Mouse (Mus musculus): ENCODE measurements at regions not wholly inside any gene's neighbourhood (a gene's known extent, or its start where the extent isn't known, plus 50 kb on each side); places are given as distances from the start of the nearest gene placed in this dataset.

DNA sequence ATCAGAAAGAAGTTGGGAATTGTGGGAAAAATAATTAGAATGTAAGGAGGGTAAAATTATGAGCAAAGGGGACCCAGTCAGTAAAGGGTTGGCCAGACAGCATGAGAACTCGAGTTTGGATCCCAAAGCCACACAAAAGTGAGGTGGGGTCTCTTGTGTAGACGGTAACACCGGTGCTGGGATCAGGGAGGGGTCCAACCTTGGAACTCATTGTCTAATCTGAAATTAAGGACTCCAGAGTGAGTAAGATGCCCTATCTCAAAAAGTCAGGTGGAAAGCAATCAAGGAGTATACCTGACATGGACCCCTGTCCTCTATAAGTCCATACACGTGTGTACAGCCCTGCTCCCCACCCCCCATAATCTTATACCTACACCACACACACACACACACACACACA is 165.2 kb upstream of the Irf2bp2 start:
- Histone ChIP-seq H3K4me3 (no peak overlapping the region), H3K4me1 (peaks cover 21% of the 10 kb centered on the region), H3K27me3 (no peaks in the 10 kb centered on the region), H3K9ac (no peak overlapping the region), H3K9me3 (no peaks in the 10 kb centered on the region), H3K4me2 (no peak overlapping the region), H3K27ac (no peak overlapping the region), H3K36me3 (no peaks in the 10 kb centered on the region)
- ATAC-seq (ENCODE audit: insufficient number of reproducible peaks, insufficient read depth, low FRiP score, low TSS enrichment, low read depth): no peak
- WGBS: 85% methylated on average over 4 of the region's 4 CpGs

DNA sequence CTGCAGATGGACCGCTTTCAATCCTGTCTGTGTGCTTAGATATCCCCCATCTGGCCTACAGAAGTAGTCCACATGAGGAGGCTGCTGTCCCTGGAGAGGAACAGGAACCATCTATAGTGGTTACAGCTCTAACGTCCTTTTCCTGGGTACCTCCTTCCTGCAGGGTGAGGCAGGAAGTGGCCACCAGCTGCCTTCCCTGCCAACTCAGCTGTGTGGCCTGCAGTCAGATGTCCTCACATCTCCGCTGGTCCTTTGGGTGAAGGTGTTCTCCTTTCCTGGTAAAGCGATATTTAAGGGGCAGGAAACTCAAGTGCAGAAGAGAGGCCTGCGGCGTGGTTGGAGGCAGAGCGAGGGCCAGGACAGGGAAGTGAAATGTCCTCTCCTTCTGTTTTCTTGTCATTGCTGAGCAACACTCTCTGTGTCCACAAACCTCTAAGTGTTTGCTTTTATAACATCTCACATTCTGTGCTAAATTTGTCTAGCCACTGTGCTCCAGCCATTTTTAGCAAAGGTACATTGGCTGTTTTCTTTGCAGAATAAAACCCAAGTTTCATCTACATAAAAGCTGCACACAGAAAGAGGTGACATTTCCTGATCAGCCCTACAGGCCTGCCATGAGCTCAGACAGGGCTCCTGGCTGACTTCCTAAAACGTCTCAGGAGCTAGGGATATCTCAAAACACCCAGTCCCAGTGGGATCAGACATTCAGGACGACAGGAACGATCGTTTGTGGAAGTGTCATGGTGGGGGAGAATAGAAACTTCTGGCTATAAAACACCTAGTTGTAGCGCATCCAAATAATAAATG is 164.4 kb upstream of the Irf2bp2 start:
- Histone ChIP-seq H3K4me1 (peaks cover 28% of the 10 kb centered on the region), H3K27me3 (no peaks in the 10 kb centered on the region), H3K4me2 (no peak overlapping the region), H3K4me3 (no peak overlapping the region), H3K36me3 (no peaks in the 10 kb centered on the region), H3K9ac (no peak overlapping the region), H3K27ac (peak overlapping the region; percentile 34; the same call in 1 of the 2 replicates), H3K9me3 (no peaks in the 10 kb centered on the region)
- 79% methylated on average over 12 of the region's 12 CpGs for WGBS
- ATAC-seq (ENCODE audit: insufficient number of reproducible peaks, insufficient read depth, low FRiP score, low TSS enrichment, low read depth): no peak

DNA sequence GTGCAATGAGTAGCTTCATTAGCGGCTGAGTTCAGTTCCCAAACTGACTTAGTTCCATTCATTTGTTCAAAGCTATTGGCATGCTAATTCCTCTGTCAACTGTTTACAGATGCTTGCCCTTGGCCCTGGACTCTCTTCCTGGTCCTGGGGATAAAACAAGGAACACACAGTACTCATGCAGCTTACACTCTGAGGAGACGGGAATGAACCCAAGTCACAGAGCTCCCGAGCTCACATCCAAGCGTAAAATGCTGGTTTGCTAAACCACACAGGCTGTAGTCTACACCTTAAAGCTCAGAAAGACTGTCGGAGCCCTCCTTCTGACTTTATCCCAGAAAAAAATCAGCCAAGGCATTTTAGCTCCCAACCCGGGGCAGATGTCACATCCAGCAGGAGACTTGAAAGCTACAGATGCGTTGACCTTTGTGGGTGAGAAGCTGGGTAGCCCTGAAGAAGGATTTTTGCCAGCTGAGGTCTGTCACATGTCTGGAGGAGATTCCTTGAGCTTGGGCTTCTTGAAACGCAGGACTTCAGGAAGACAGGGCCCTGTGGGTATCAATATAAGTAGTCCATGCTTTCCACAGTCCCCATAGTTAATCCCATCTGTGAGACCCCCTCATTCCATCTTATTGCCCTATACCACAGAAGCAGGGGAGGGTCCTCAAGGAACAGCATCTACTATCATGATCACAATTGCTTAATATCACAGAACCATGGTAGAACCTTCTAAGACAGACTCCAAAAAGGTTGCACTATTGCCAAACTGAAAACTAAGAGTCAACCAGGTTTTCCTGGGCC is 162.7 kb upstream of the Irf2bp2 start:
- no peak overlapping the region for H3K4me3 ChIP-seq
- H3K27me3 ChIP-seq: no peaks in the 10 kb centered on the region
- peaks cover 43% of the 10 kb centered on the region for H3K4me1 ChIP-seq
- no peak overlapping the region for H3K27ac ChIP-seq
- WGBS: 69% methylated on average over 8 of the region's 8 CpGs
- ATAC-seq (ENCODE audit: insufficient number of reproducible peaks, insufficient read depth, low FRiP score, low TSS enrichment, low read depth): no peak
- H3K9me3 ChIP-seq: no peaks in the 10 kb centered on the region
- H3K36me3 ChIP-seq: no peaks in the 10 kb centered on the region
- H3K9ac ChIP-seq: no peak overlapping the region
- no peak overlapping the region for H3K4me2 ChIP-seq

DNA sequence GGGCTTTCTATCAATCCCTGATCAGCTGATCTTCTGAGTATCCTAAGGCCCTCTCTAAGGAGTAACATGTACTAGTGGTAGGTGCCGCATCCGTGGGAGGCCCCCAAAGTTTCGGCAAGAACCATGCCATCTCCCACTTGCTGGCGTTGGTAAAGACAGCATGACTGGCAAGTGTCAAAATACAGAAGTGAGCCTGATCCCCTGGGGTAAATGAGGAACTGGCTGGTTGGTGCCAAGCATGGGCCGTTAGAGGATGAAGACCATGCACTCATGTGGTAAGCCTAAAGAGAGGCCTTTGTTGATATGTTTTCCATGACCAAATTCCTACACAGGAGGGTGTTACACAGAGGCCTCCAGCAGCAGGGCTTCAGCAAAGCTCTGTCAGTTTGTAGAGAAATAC is 161.9 kb upstream of the Irf2bp2 start:
- no peaks in the 10 kb centered on the region for H3K9me3 ChIP-seq
- H3K27ac ChIP-seq: no peak overlapping the region
- no peaks in the 10 kb centered on the region for H3K36me3 ChIP-seq
- peaks cover 47% of the 10 kb centered on the region for H3K4me1 ChIP-seq
- WGBS: 82% methylated on average over 5 of the region's 5 CpGs
- no peak for ATAC-seq (ENCODE audit: insufficient number of reproducible peaks, insufficient read depth, low FRiP score, low TSS enrichment, low read depth)
- H3K4me2 ChIP-seq: no peak overlapping the region
- no peaks in the 10 kb centered on the region for H3K27me3 ChIP-seq
- H3K9ac ChIP-seq: no peak overlapping the region
- no peak overlapping the region for H3K4me3 ChIP-seq

DNA sequence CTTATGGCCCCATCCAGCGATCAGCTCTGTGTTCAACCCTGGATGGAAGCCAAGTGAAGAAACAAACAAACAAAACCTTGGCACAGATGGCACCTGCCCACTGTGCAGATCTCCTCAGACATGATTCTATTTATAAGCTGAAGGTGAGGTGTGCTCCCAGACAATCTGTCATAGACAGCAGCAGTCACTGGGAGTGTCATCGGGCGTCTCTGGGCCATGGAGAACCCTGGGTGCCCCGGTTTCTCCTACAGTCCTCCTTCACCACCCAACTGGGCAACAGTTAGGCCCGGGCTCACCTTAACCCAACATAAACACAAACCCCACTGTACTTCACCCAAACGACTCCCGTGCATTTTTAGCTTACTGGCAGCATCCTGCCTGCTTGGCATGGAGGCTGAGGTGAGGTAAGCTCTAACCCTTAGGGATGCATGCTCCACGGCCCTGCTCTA is 160.6 kb upstream of the Irf2bp2 start:
- H3K27ac ChIP-seq: no peak overlapping the region
- no peaks in the 10 kb centered on the region for H3K27me3 ChIP-seq
- no peak overlapping the region for H3K4me3 ChIP-seq
- no peaks in the 10 kb centered on the region for H3K9me3 ChIP-seq
- no peaks in the 10 kb centered on the region for H3K36me3 ChIP-seq
- H3K9ac ChIP-seq: no peak overlapping the region
- WGBS: 93% methylated on average over 8 of the region's 8 CpGs
- H3K4me2 ChIP-seq: no peak overlapping the region
- ATAC-seq (ENCODE audit: insufficient number of reproducible peaks, insufficient read depth, low FRiP score, low TSS enrichment, low read depth): no peak
- H3K4me1 ChIP-seq: peaks cover 44% of the 10 kb centered on the region

DNA sequence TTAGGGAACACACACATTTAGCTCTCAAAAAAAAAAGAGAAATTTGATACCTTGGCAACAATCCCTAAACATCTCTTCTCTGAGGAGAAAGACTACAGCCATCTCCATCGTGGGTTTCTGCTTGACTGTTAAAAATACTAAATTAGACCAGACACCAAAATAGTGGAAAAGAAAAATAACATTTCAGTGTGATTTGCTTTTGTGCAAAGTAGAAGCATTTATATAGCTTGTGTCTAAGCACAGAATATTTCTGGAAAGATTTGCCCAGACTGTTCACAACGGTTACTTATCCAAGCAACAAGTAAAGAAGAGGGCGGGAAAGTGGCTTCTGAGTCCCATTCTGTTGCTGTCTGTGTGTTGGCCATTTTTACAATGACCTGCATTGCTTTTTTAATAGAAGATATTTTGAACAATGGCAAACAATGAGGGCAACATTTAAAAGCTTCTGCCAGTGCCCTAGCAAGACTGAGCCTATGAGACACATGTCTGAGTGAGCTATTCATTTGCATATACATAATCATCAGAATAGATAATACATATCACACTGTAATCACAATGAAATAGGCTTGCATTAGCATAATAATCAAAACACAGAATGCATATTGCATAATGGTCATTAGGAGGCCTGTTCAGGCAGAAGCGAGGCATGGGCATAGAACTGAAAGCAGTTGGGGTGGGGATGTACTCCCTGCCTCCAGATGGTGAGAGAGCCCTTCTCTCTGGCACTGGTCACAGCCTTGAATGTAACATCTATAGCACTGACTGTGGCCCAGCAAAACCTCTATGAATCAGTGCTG is 159.5 kb upstream of the Irf2bp2 start:
- WGBS: 69% methylated on average over 4 of the region's 4 CpGs
- no peaks in the 10 kb centered on the region for H3K36me3 ChIP-seq
- H3K4me2 ChIP-seq: no peak overlapping the region
- H3K4me1 ChIP-seq: peaks cover 45% of the 10 kb centered on the region
- no peak overlapping the region for H3K9ac ChIP-seq
- H3K27ac ChIP-seq: peak overlapping the region; percentile 77; the same call in 1 of the 2 replicates
- no peak overlapping the region for H3K4me3 ChIP-seq
- no peak for ATAC-seq (ENCODE audit: insufficient number of reproducible peaks, insufficient read depth, low FRiP score, low TSS enrichment, low read depth)
- H3K27me3 ChIP-seq: no peaks in the 10 kb centered on the region
- H3K9me3 ChIP-seq: no peaks in the 10 kb centered on the region

DNA sequence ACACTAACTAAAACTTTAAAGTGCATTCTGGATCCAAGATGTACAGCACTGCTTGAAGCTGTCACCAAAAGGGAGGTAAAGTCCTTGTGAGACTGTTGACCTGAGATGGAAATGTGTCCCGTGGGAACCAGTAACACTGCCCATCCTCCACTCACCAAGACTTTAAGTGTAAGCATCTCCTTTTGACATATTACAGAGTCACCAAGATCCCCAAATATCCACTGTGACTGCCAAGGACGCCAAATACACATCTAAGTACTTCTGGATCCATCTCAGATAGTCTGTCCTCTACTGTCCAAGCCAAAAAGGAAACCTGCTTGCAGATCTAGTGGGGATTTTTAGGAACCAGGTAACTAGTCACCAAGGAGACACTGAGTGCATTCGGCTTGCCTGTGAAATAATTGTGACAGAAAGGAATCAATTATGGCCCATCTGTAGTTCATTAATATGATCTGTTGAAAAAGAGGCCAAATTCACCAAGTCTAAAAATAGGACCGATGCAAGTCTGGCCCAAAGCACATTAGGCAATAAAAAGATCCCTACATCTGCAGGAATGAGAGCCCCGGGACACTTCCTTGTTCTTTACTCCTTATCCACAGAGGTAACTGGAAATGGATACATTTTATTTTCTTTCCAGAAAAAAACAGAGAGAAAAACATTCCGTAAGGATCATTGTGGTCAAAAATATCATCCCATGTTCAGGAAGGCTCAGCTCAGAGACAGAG is 157.8 kb upstream of the Irf2bp2 start:
- Histone ChIP-seq H3K9ac (no peak overlapping the region), H3K9me3 (no peaks in the 10 kb centered on the region), H3K27ac (peak overlapping the region; percentile 77), H3K27me3 (no peaks in the 10 kb centered on the region), H3K4me2 (no peak overlapping the region), H3K4me3 (no peak overlapping the region), H3K4me1 (peaks cover 43% of the 10 kb centered on the region), H3K36me3 (no peaks in the 10 kb centered on the region)
- no peak for ATAC-seq (ENCODE audit: insufficient number of reproducible peaks, insufficient read depth, low FRiP score, low TSS enrichment, low read depth)
- 35% methylated on average over 6 of the region's 6 CpGs for WGBS

DNA sequence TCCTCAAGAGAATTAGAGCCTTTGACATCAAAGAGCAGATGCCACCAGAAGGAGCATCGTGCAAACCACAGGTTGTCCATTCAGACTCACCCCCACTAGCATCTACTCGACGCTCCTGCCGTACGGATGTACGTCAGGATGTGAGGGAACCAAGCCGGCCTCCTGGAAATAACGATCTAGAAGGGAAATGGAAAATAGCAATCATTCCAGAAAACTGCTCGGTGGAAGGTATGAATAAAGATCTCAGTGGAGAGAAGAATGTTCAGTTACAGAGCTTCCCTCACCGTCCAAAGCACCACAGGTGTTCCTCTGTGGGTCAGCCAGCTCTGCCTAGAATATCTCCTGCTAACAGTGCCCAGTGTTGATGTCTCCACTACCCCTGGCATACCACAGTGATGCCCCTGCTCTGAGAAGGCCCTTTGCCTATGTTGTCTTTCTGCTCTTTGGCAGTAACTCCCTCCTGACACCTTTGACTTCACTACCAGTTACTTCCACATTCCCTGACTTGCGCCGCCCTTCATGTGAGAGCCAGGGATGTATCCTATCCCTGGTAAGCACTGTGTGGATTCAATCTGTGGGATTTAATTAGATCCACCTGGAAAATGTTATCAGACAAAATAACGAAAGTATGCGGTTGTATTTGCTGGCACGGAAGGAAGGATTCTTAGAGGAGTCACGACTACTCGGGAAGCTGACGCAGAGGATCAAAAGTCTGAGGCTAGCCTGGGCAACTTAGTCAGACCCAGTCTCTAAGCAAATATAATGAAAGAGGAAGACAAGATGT is 152.4 kb upstream of the Irf2bp2 start:
- Histone ChIP-seq H3K9ac (no peak overlapping the region), H3K9me3 (no peaks in the 10 kb centered on the region), H3K4me3 (no peak overlapping the region), H3K4me1 (peaks cover 27% of the 10 kb centered on the region), H3K4me2 (no peak overlapping the region), H3K27ac (no peak overlapping the region; the same call in 1 of the 2 replicates), H3K27me3 (no peaks in the 10 kb centered on the region), H3K36me3 (no peaks in the 10 kb centered on the region)
- WGBS: 48% methylated on average over 18 of the region's 18 CpGs
- ATAC-seq (ENCODE audit: insufficient number of reproducible peaks, insufficient read depth, low FRiP score, low TSS enrichment, low read depth): no peak

DNA sequence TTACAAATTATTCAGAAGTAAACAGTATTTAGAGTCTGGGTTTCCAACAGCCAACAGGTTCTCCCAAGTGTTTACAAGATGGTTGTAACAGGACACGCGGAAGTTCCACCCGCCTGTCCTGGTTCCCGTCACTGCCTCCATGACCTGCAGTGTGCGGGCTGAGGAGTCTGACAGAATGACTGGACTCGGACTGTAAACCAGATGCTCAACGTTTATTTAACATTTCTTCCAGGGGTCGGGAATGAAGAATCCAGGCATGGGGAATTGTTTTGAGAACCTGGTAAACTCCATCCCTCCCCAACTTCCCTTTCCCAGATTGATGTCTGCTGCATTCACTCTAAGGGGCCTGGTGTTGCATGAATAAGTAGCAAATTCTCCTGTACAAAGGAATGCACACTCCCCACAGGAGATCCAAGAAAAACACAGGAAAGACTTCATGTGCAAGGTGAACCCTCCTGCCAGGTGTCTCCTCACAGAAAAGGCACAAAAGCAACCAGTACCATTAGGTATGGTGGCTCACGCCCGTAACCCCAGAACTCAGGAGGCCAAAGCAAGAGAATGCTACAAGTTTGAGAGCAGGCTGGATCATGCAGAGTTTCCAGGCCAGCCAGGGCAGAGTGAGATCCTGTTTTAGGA is 151.1 kb upstream of the Irf2bp2 start:
- Histone ChIP-seq H3K4me2 (no peak overlapping the region), H3K27me3 (no peaks in the 10 kb centered on the region), H3K4me1 (peaks cover 26% of the 10 kb centered on the region), H3K9me3 (no peaks in the 10 kb centered on the region), H3K9ac (no peak overlapping the region), H3K27ac (peak overlapping the region; percentile 64), H3K4me3 (no peak overlapping the region), H3K36me3 (no peaks in the 10 kb centered on the region)
- 51% methylated on average over 10 of the region's 10 CpGs for WGBS
- no peak for ATAC-seq (ENCODE audit: insufficient number of reproducible peaks, insufficient read depth, low FRiP score, low TSS enrichment, low read depth)

DNA sequence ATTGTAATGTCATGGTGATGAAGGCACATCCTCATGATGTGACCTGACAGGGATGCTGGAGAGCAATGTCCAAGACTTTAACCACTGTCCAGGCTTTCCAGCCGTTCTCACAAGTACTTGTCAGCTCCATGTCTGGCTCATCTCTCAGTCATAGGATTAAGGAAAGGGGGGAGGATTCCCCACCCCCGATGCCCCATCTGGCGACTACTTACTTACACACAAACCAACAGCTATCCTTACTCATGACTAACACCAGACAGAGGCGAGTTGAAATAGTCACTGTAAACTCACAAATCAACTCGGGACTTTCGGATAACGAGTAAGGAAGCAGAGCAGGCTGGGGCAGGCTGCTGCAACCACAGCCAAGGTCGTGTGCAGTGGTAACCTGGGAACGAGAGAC is 149.5 kb upstream of the Irf2bp2 start:
- 75% methylated on average over 9 of the region's 9 CpGs for WGBS
- no peaks in the 10 kb centered on the region for H3K27me3 ChIP-seq
- H3K9ac ChIP-seq: no peak overlapping the region
- ATAC-seq (ENCODE audit: insufficient number of reproducible peaks, insufficient read depth, low FRiP score, low TSS enrichment, low read depth): no peak
- H3K4me1 ChIP-seq: peaks cover 25% of the 10 kb centered on the region
- no peak overlapping the region for H3K4me2 ChIP-seq
- H3K4me3 ChIP-seq: no peak overlapping the region
- no peaks in the 10 kb centered on the region for H3K36me3 ChIP-seq
- no peaks in the 10 kb centered on the region for H3K9me3 ChIP-seq
- H3K27ac ChIP-seq: no peak overlapping the region

Data from embryonic facial prominence, embryonic 13.5 days (tissue).